In the genomic region with DNA sequence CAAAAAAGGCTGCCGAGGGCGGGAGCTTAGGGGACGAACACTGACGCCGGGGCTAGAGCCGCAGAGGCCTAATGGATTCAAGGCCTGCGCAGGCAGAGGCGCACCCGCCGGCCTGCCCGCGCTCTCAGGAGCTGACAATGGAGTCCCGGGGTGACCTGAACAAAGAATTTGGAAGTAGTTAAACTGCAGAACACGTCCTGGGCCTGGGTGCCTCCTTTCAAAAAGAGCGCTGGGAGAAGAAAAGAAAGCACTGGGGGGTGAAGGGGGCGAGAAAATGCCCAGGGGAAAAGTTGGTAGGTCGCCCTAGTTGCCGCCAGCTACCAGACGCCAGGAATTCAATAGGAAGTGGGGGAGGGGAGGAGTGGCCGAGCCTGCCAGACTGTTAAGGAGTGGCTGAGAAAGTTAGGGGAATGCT, we compare ENCODE assay signal across 11 mouse cellular contexts. TPM values are rescaled to one million over a fixed set of nuclear protein-coding genes. Genes with fewer than 3 reads are reported as not detected.
DNase-seq lines count a peak whose midpoint lies in the region; ATAC-seq and TF ChIP-seq lines count a peak whose summit lies in the region.
"Had no signal": no experiment of that assay in that cellular context is flagged by ENCODE, and none has a peak within 500 bp of the region (broad histone marks: within the 10 kb centered on the region; RNA-seq: fewer than 3 reads in every experiment).

No protein-coding gene starts in this region.

- H3K9me3 ChIP-seq in forebrain, embryonic 10.5 days: no peaks in the 10 kb centered on the region
- H3K9me3 ChIP-seq in limb, embryonic 11.5 days (ENCODE audit: control insufficient read depth, low read length): no peaks in the 10 kb centered on the region
- H3K9me3 ChIP-seq: limb, embryonic 15.5 days had no signal

- H3K4me3 ChIP-seq in forebrain, embryonic 10.5 days: peak overlapping the region; percentile 86
- H3K4me3 ChIP-seq in limb, embryonic 11.5 days (ENCODE audit: low read depth, low read length): no peak overlapping the region
- H3K4me3 ChIP-seq in olfactory bulb, adult 2 months (ENCODE audit: insufficient read depth, low read depth, low read length): no peak overlapping the region
- H3K4me3 ChIP-seq: limb, embryonic 15.5 days had no signal

- under 1% methylated on average over 20 of the region's 20 CpGs for WGBS in forebrain, embryonic 10.5 days
- WGBS in limb, embryonic 11.5 days: 1% methylated on average over 20 of the region's 20 CpGs
- 28% methylated on average over 20 of the region's 20 CpGs for WGBS in olfactory bulb, adult 2 months

- H3K36me3 ChIP-seq in forebrain, embryonic 10.5 days (replicated peaks): peaks cover 17% of the 10 kb centered on the region
- H3K36me3 ChIP-seq in limb, embryonic 11.5 days (ENCODE audit: control insufficient read depth, insufficient read depth, low read length): no peaks in the 10 kb centered on the region
- H3K36me3 ChIP-seq: limb, embryonic 15.5 days had no signal

- H3K9ac ChIP-seq in limb, embryonic 11.5 days (ENCODE audit: low read length): no peak overlapping the region
- H3K9ac ChIP-seq: limb, embryonic 15.5 days had no signal

- peak; percentile 57 for DNase-seq in right cerebral cortex, adult 18-20 months
- DNase-seq in right cerebral cortex, postnatal 14 days: no peak
- peak; percentile 81 for DNase-seq in forebrain, embryonic 10.5 days (ENCODE audit: extremely low spot score, low spot score)
- peak; percentile 63 for DNase-seq in limb, embryonic 11.5 days (ENCODE audit: low spot score)
- DNase-seq in c-Kit-positive CD71-positive TER-119-positive erythroid progenitor cells, embryonic 14.5 days (ENCODE audit: low spot score): no peak
- no peak for DNase-seq in gastrocnemius, adult 18-20 months (ENCODE audit: low spot score)
- DNase-seq in adrenal gland, adult 18-20 months (ENCODE audit: low spot score in 2 of 2): no peak
- DNase-seq: thymus, postnatal 25 days had no signal

- TF ChIP-seq POLR2A in olfactory bulb, adult 2 months (IDR thresholded peaks at IDR 0.05; ENCODE audit: insufficient read depth, low read depth, low read length): no peak

- peak overlapping the region; percentile 98 for H3K27ac ChIP-seq in forebrain, embryonic 10.5 days
- H3K27ac ChIP-seq in limb, embryonic 11.5 days (replicated peaks; ENCODE audit: low read depth, low read length): no peak overlapping the region
- H3K27ac ChIP-seq in olfactory bulb, adult 2 months (ENCODE audit: insufficient read depth, low read depth, low read length): peak overlapping the region; percentile 34; the same call in 1 of the 2 replicates
- H3K27ac ChIP-seq: limb, embryonic 15.5 days had no signal

- no peak for TF ChIP-seq CTCF in olfactory bulb, adult 2 months (IDR thresholded peaks at IDR 0.05; ENCODE audit: insufficient read depth, low read depth, low read length)

- 0 out of 2 replicates have a peak overlapping the region, but pooled peaks have one; percentile 7 for H3K4me2 ChIP-seq in limb, embryonic 11.5 days (ENCODE audit: low read depth, severe bottlenecking)
- H3K4me2 ChIP-seq: limb, embryonic 15.5 days had no signal

- H3K4me1 ChIP-seq in forebrain, embryonic 10.5 days: peaks cover 76% of the 10 kb centered on the region
- H3K4me1 ChIP-seq in limb, embryonic 11.5 days (ENCODE audit: control insufficient read depth, insufficient read depth, low read length): peaks cover 6% of the 10 kb centered on the region; the same call in 1 of the 2 replicates
- H3K4me1 ChIP-seq in olfactory bulb, adult 2 months (ENCODE audit: control insufficient read depth, insufficient read depth, low read length): peaks cover 29% of the 10 kb centered on the region

- no peak for ATAC-seq in limb, embryonic 11.5 days (ENCODE audit: insufficient number of reproducible peaks, low FRiP score, low TSS enrichment, low read depth)
- ATAC-seq: inflammation-experienced regulatory T-cells, adult 6 months had no signal

- H3K27me3 ChIP-seq in forebrain, embryonic 10.5 days (ENCODE audit: poor library complexity, severe bottlenecking): peaks cover 98% of the 10 kb centered on the region
- peaks cover 86% of the 10 kb centered on the region for H3K27me3 ChIP-seq in limb, embryonic 11.5 days (ENCODE audit: control insufficient read depth, insufficient read depth, low read length)

RNA-seq across cellular contexts. Expression of a gene that starts 31.5 kb away (rescaled TPM):
- polyA plus RNA-seq in forebrain, embryonic 10.5 days (2016; fragmentation: Nextera tagmentation; extraction: Ambion mirVana): 42.1 and 46.4 TPM in 2 replicates
- 32.1 and 36.6 TPM in 2 replicates for polyA plus RNA-seq in limb, embryonic 11.5 days (2014; fragmentation: Nextera tagmentation; extraction: Ambion mirVana)
- polyA plus RNA-seq in olfactory bulb, adult 2 months (2012; ENCODE audit: insufficient read depth, insufficient read length, low replicate concordance, missing spikeins): 134 TPM in 1 of 2 replicates, not detected in the other
- 10 to 100 TPM; 30.8 to 31.4 TPM for total RNA-seq in gastrocnemius, adult 18-20 months (2021)
- 10 to 100 TPM; 63.5 to 79.3 TPM for total RNA-seq in adrenal gland, adult 18-20 months (2021)

Comparison
In these comparisons a context has a peak if more than half of its experiments do, and no peak if none do; other contexts are left out.
1. DNase-seq: peak in right cerebral cortex, adult 18-20 months (single experiment), forebrain, embryonic 10.5 days (single experiment) and limb, embryonic 11.5 days (single experiment); none in right cerebral cortex, postnatal 14 days (single experiment), c-Kit-positive CD71-positive TER-119-positive erythroid progenitor cells, embryonic 14.5 days (single experiment), gastrocnemius, adult 18-20 months (single experiment) and adrenal gland, adult 18-20 months (0 of 2).